Mouse (Mus musculus) liver, embryonic 11.5 days (tissue): Measurements from ENCODE around the gene Gli1. TPM values are rescaled to one million over a fixed set of nuclear protein-coding genes. Genes with fewer than 3 reads are reported as not detected.

Experiments
- ATAC-seq: fragments of 200-750 bp; cut with Nextera tagmentation; replicated peaks from 2 replicates; pipeline ENCODE4 v1.8.0; 2017; ENCODE audit warnings: moderate number of reproducible peaks, mild to moderate bottlenecking, moderate TSS enrichment, moderate library complexity; ENCODE audit not compliant: low FRiP score
- DNase-seq: peaks from one replicate; pipeline ENCODE4 v3.0.0-alpha.2; 2017; ENCODE audit warnings: low spot score
- H3K27ac ChIP-seq: fragments of 300-500 bp; sonication (generic); 2 replicates; pipeline ENCODE4 v1.5.1; 2014; ENCODE audit warnings: mild to moderate bottlenecking, low read depth, low read length, control low read depth
- H3K27me3 ChIP-seq: fragments of 300-500 bp; sonication (generic); replicated peaks from 2 replicates; pipeline ENCODE4 v1.6.1; 2014; ENCODE audit warnings: low read length, mixed read lengths; ENCODE audit not compliant: control insufficient read depth, insufficient read depth
- H3K36me3 ChIP-seq: fragments of 300-500 bp; sonication (generic); 2 replicates; pipeline ENCODE4 v1.6.1; 2014; ENCODE audit warnings: mild to moderate bottlenecking, low read length, moderate library complexity, mixed read lengths; ENCODE audit not compliant: control insufficient read depth, insufficient read depth
- H3K4me1 ChIP-seq: fragments of 300-500 bp; sonication (generic); replicated peaks from 2 replicates; pipeline ENCODE4 v1.6.1; 2014; ENCODE audit warnings: low read length, mixed read lengths; ENCODE audit not compliant: control insufficient read depth, insufficient read depth
- H3K4me2 ChIP-seq: fragments of 300-500 bp; sonication (generic); 2 replicates; pipeline ENCODE4 v1.6.1; 2014; ENCODE audit warnings: mild to moderate bottlenecking, control low read depth, moderate library complexity
- H3K4me3 ChIP-seq: fragments of 300-500 bp; sonication (generic); 2 replicates; pipeline ENCODE4 v1.5.1; 2014; ENCODE audit warnings: low read depth, low read length, control low read depth
- H3K9ac ChIP-seq: fragments of 300-500 bp; sonication (generic); 2 replicates; pipeline ENCODE4 v1.6.1; 2014; ENCODE audit warnings: low read depth, low read length, control low read depth
- H3K9me3 ChIP-seq: fragments of 300-500 bp; sonication (generic); 2 replicates; pipeline ENCODE4 v1.6.1; 2016; ENCODE audit warnings: low read length, inconsistent platforms, mixed read lengths; ENCODE audit not compliant: control insufficient read depth
- WGBS: fragments of 180-500 bp; shearing (Covaris S2); extraction: QIAGEN DNeasy Blood & Tissue Kit; methylation state at CpG from one replicate; pipeline ENCODE4 v1.1.7; 2014; 5-methylcytosine and 5-hydroxymethylcytosine counted together
- polyA plus RNA-seq: library from polyadenylated mRNA; unstranded; fragments of >200 nt; fragmentation: Nextera tagmentation; extraction: Ambion mirVana; gene quantifications from 2 replicates; pipeline ENCODE4 v1.2.1, GENCODE M21; 2014

The Gli1 gene
- polyA plus RNA-seq, 1 experiment from 2014 or later, result 2.1 TPM

DNA sequence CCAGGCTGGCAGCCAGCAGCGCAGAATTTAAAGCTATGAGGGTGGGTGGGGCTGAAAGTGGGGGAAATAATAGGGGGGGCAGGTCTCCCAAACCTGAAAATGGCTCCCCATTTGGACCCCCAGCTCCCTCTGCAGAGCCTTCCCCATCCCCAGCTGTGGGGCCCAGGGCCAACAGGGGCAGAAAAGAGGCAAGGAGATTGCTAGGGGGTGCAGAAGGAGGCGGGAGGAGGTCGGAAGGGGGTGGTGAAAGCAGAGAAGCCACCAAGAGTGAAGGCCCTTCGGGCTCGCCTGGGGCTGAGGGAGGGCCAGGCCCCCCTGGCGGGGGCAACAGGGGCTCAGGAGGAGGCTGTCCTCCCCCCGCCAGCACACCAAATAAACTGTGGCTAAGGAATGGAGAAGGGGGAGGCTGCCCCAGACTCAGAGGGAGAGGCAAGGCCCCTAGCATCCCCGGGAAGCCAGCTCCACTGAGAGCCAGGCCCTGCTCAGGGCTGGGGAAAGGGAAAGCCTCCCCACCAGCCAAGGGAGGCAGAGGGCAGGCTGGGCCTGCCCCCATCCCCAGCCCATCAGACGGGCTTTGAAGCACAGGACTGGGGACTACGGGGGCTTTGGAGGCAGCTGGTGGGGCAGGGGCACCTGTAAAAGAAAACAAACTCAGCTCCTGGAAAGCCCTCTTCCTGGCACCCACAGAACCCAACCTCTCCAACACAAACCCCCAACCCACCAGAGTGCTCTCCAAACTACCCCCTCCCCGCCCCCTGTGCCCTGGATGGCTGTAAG, 56.9 kb downstream of the Gli1 start:
- Histone ChIP-seq H3K9me3 (no peaks in the 10 kb centered on the region), H3K4me2 (no peak overlapping the region), H3K9ac (no peak overlapping the region), H3K27ac (no peak overlapping the region), H3K27me3 (no peaks in the 10 kb centered on the region), H3K4me1 (peaks cover 31% of the 10 kb centered on the region), H3K36me3 (peaks cover 58% of the 10 kb centered on the region), H3K4me3 (no peak overlapping the region)
- ATAC-seq, result no peak
- no peak for DNase-seq
- 82% methylated on average over 11 of the region's 11 CpGs for WGBS

- H3K9me3 ChIP-seq, result no peaks in the 10 kb centered on the region
- DNase-seq, result no peak
- H3K9ac ChIP-seq, result no peak overlapping the region
- no peak overlapping the region for H3K27ac ChIP-seq
- no peak for ATAC-seq
- H3K4me2 ChIP-seq, result no peak overlapping the region
- no peaks in the 10 kb centered on the region for H3K27me3 ChIP-seq
- WGBS, result 95% methylated on average over 7 of the region's 7 CpGs
- peaks cover 64% of the 10 kb centered on the region for H3K36me3 ChIP-seq
- H3K4me1 ChIP-seq, result peaks cover 24% of the 10 kb centered on the region
- H3K4me3 ChIP-seq, result 0 out of 2 replicates have a peak overlapping the region, but pooled peaks have one; percentile 8
These were observed 57.6 kb downstream of the Gli1 start for GRCm38 (mm10) chr10:127284105-127284622.

DNA sequence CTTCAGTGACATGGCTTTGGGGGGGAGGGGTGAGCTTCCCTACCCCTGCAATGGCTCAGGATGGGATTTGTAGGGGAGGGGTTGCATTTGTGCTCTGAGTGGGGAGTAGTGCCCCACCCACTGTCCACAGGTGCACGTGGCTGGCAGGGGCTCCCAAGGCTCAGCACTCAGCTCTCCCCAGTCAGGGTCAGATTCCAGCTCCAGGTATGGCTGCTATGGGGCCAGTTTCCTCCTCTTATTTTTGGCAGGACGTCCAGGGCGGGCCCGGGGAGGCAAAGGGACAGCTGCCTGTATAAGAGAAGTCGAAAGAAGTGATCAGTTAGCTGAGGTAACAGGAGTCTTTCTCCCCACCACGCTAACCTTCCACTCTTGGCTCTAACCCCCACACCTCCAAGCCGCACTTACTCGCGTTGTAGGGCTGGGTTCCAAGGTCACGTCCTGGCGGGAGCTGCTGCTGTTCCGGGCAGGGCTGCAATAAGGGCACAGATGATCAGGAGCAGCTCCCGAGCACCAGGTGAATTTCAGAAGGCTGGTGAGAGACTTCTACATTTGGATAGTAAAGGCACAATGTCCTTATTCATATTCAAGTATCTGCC, 59.1 kb downstream of the Gli1 start:
- no peaks in the 10 kb centered on the region for H3K9me3 ChIP-seq
- H3K27ac ChIP-seq, result 0 out of 2 replicates have a peak overlapping the region, but pooled peaks have one; percentile 8
- no peaks in the 10 kb centered on the region for H3K27me3 ChIP-seq
- DNase-seq (no peak), ATAC-seq (no peak)
- peaks cover 21% of the 10 kb centered on the region for H3K4me1 ChIP-seq
- 83% methylated on average over 13 of the region's 13 CpGs for WGBS
- H3K36me3 ChIP-seq, result peaks cover 72% of the 10 kb centered on the region
- H3K9ac ChIP-seq, result no peak overlapping the region
- H3K4me2 ChIP-seq, result no peak overlapping the region
- H3K4me3 ChIP-seq, result no peak overlapping the region

- Histone ChIP-seq H3K4me3 (no peak overlapping the region), H3K4me2 (no peak overlapping the region), H3K27ac (no peak overlapping the region), H3K36me3 (peaks cover 73% of the 10 kb centered on the region), H3K9me3 (no peaks in the 10 kb centered on the region), H3K4me1 (peaks cover 7% of the 10 kb centered on the region), H3K27me3 (no peaks in the 10 kb centered on the region), H3K9ac (no peak overlapping the region)
- DNase-seq (no peak), ATAC-seq (no peak)
- 87% methylated on average over 8 of the region's 8 CpGs for WGBS
These were observed 60.5 kb downstream of the Gli1 start for GRCm38 (mm10) chr10:127281316-127281715.

Other genes starting within 250 kb of the Gli1 start
- 51.2 and 54.7 TPM in 2 replicates for gene Os9, start 220.8 kb downstream of the Gli1 start, polyA plus RNA-seq
- 21.6 and 26.3 TPM in 2 replicates for gene B4galnt1, start 176.7 kb downstream of the Gli1 start, polyA plus RNA-seq
- 3.6 and 5.2 TPM in 2 replicates for gene Slc26a10, start 161.3 kb downstream of the Gli1 start, polyA plus RNA-seq
- gene Arhgef25, start 151.9 kb downstream of the Gli1 start, polyA plus RNA-seq, result 28.3 and 30.2 TPM in 2 replicates
- gene Dtx3, start 146.2 kb downstream of the Gli1 start, polyA plus RNA-seq, result 64.0 and 70.8 TPM in 2 replicates
- 43.1 and 43.4 TPM in 2 replicates for gene Pip4k2c, start 130.4 kb downstream of the Gli1 start, polyA plus RNA-seq
- gene Kif5a, start 78.6 kb downstream of the Gli1 start, polyA plus RNA-seq, result 1.3 and 1.4 TPM in 2 replicates
- 135 TPM in 2 replicates for gene Dctn2, start 75.6 kb downstream of the Gli1 start, polyA plus RNA-seq
- gene Mbd6, start 53.0 kb downstream of the Gli1 start, polyA plus RNA-seq, result 14.2 and 19.0 TPM in 2 replicates
- gene Mars, start 30.2 kb downstream of the Gli1 start, polyA plus RNA-seq, result 249 and 257 TPM in 2 replicates
- 22.0 and 24.4 TPM in 2 replicates for gene Arhgap9, start 20.0 kb downstream of the Gli1 start, polyA plus RNA-seq
- gene Inhbe, start 12.4 kb upstream of the Gli1 start, polyA plus RNA-seq, result 0.04 and 0.09 TPM in 2 replicates
- 1.1 and 1.4 TPM in 2 replicates for gene Inhbc, start 28.5 kb upstream of the Gli1 start, polyA plus RNA-seq
- gene R3hdm2, start 38.4 kb upstream of the Gli1 start, polyA plus RNA-seq, result 25.4 and 33.8 TPM in 2 replicates
- gene Stac3, start 159.7 kb upstream of the Gli1 start, polyA plus RNA-seq, result 0.32 and 0.39 TPM in 2 replicates
- gene Ndufa4l2, start 173.0 kb upstream of the Gli1 start, polyA plus RNA-seq, result 34.2 TPM in 2 replicates
- 261 and 286 TPM in 2 replicates for gene Shmt2, start 180.5 kb upstream of the Gli1 start, polyA plus RNA-seq
- gene Nxph4, start 192.6 kb upstream of the Gli1 start, polyA plus RNA-seq, result 0.56 TPM in 1 of 2 replicates, not detected in the other